In the genomic region with DNA sequence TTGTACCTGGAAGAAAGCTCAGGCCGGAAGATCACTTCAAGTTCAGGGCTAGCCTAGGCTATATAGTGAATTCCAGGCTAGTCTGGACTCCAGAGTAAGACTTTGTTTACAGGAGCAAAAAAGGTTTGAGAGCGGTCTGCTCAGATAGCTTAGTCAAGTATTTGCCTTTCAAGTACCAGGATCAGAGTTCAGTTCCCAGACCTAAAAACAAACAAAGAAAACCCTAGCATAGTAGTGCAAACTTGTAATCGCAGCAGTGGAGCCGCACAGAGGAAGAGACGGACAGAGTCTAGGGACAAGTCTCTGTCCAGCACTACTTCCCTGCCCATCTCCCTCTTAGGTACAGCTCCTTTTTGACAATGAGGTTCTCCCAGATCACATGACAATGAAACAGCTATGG, we compare ENCODE assay signal across 20 mouse cellular contexts. TPM values are rescaled to one million over a fixed set of nuclear protein-coding genes. Genes with fewer than 3 reads are reported as not detected.
"Had no signal": no experiment of that assay in that cellular context is flagged by ENCODE, and none has a peak within 500 bp of the region (broad histone marks: within the 10 kb centered on the region; RNA-seq: fewer than 3 reads in every experiment).

No protein-coding gene starts in this region.

- H3K4me2 ChIP-seq: lung, embryonic 15.5 days; midbrain, embryonic 11.5 days had no signal

- H3K27ac ChIP-seq: lung, embryonic 15.5 days; macrophage; midbrain, embryonic 13.5 days; midbrain, embryonic 15.5 days; neural tube, embryonic 13.5 days had no signal

- H3K4me3 ChIP-seq: lung, embryonic 15.5 days; neural tube, embryonic 13.5 days had no signal

- H3K9me3 ChIP-seq: lung, embryonic 15.5 days; megakaryocyte, embryonic 14.5 days; midbrain, embryonic 13.5 days; midbrain, embryonic 15.5 days; neural tube, embryonic 13.5 days had no signal

- DNase-seq: liver, postnatal 0 days; lung, adult 2 months; lung, postnatal 14 days; lung, postnatal 36 days; right cerebral cortex, adult 18-20 months; right cerebral cortex, postnatal 25 days; right cerebral cortex, postnatal 4 days; spleen, adult 18-20 months; thymus, adult 18-20 months; thymus, postnatal 14 days; thymus, postnatal 36 days had no signal

- H3K9ac ChIP-seq: liver, postnatal 0 days; lung, embryonic 15.5 days had no signal

- ATAC-seq: liver, postnatal 0 days; lung, postnatal 0 days; midbrain, embryonic 13.5 days; midbrain, embryonic 15.5 days had no signal

RNA-seq across cellular contexts. Expression of a gene that starts 6.0 kb away (rescaled TPM):
- polyA plus RNA-seq: midbrain, embryonic 13.5 days; midbrain, embryonic 15.5 days; neural tube, embryonic 13.5 days had no signal

RNA-seq across cellular contexts. Expression of a gene that starts 10.1 kb away (rescaled TPM):
- polyA plus RNA-seq: liver, postnatal 0 days; lung, postnatal 0 days; macrophage; midbrain, embryonic 11.5 days; midbrain, embryonic 13.5 days; midbrain, embryonic 15.5 days; midbrain, postnatal 0 days had no signal
